Comparison of ENCODE assay signal across 21 mouse cellular contexts in genomic region chr14:48482762-48483161, GRCm38 (mm10). TPM values are rescaled to one million over a fixed set of nuclear protein-coding genes. Genes with fewer than 3 reads are reported as not detected.
DNase-seq lines count a peak whose midpoint lies in the region; ATAC-seq and TF ChIP-seq lines count a peak whose summit lies in the region.
"Had no signal": no experiment of that assay in that cellular context is flagged by ENCODE, and none has a peak within 500 bp of the region (broad histone marks: within the 10 kb centered on the region; RNA-seq: fewer than 3 reads in every experiment).

No protein-coding gene starts in this region.

- TF ChIP-seq CTCF in intestine, postnatal 0 days (IDR thresholded peaks at IDR 0.05; ENCODE audit: low read depth): no peak
- TF ChIP-seq CTCF in kidney, adult 2 months (conservative IDR thresholded peaks at IDR 0.05; ENCODE audit: insufficient read depth, insufficient read length, low read depth, low read length): no peak
- TF ChIP-seq CTCF in liver, adult 2 months (IDR thresholded peaks at IDR 0.05; ENCODE audit: low read depth, low read length): no peak

- peaks cover 19% of the 10 kb centered on the region for H3K36me3 ChIP-seq in intestine, postnatal 0 days (ENCODE audit: control insufficient read depth, insufficient read depth)
- no peaks in the 10 kb centered on the region for H3K36me3 ChIP-seq in intestine, embryonic 15.5 days
- H3K36me3 ChIP-seq in kidney, adult 2 months (ENCODE audit: control insufficient read depth, insufficient read depth, low read length): no peaks in the 10 kb centered on the region
- H3K36me3 ChIP-seq in liver, adult 2 months (ENCODE audit: control insufficient read depth, insufficient read depth, low read length): peaks cover 27% of the 10 kb centered on the region
- peaks cover 20% of the 10 kb centered on the region for H3K36me3 ChIP-seq in liver, embryonic 12.5 days

- TF ChIP-seq POLR2A in kidney, adult 2 months (IDR thresholded peaks at IDR 0.05; ENCODE audit: low read depth, low read length): no peak
- TF ChIP-seq POLR2A in liver, adult 2 months (IDR thresholded peaks at IDR 0.05; ENCODE audit: extremely low read depth, insufficient read depth, low read length): no peak

- H3K4me1 ChIP-seq in intestine, postnatal 0 days (replicated peaks; ENCODE audit: control insufficient read depth, insufficient read depth, low read length): no peaks in the 10 kb centered on the region
- H3K4me1 ChIP-seq in intestine, embryonic 15.5 days (replicated peaks): no peaks in the 10 kb centered on the region
- H3K4me1 ChIP-seq in kidney, adult 2 months (ENCODE audit: control insufficient read depth, insufficient read depth, low read length): no peaks in the 10 kb centered on the region
- no peaks in the 10 kb centered on the region for H3K4me1 ChIP-seq in liver, adult 2 months (ENCODE audit: control insufficient read depth, insufficient read depth, low read length)
- H3K4me1 ChIP-seq in liver, embryonic 12.5 days: no peaks in the 10 kb centered on the region

- ATAC-seq in intestine, postnatal 0 days: peak; percentile 51; the same call in 1 of the 2 replicates
- no peak for ATAC-seq in intestine, embryonic 15.5 days
- no peak for ATAC-seq in liver, embryonic 12.5 days
- ATAC-seq: activated CD4-positive, CD25-positive, alpha-beta regulatory T cell, adult 4 months; CD4-positive, CD25-positive, alpha-beta regulatory T cell, adult 4 months; Patski had no signal

- peak; percentile 17 for DNase-seq in kidney, adult 2 months
- no peak for DNase-seq in kidney, postnatal 25 days
- DNase-seq in liver, adult 2 months (ENCODE audit: extremely low read depth, low read depth, low spot score): peak; percentile 86
- DNase-seq: adrenal gland, adult 2 months; adrenal gland, adult 8-10 months; adrenal gland, postnatal 10 days; adrenal gland, postnatal 14 days; adrenal gland, postnatal 25 days; adrenal gland, postnatal 36 days; B cell, adult 2 months; cerebellum, adult 11 months; cerebellum, adult 11-12 months; cerebellum, adult 18-20 months had no signal

- no peaks in the 10 kb centered on the region for H3K27me3 ChIP-seq in intestine, postnatal 0 days (replicated peaks; ENCODE audit: control insufficient read depth, insufficient read depth, low read length)
- no peaks in the 10 kb centered on the region for H3K27me3 ChIP-seq in intestine, embryonic 15.5 days (replicated peaks)
- H3K27me3 ChIP-seq in kidney, adult 2 months (replicated peaks; ENCODE audit: control insufficient read depth, insufficient read depth, low read length): no peaks in the 10 kb centered on the region
- no peaks in the 10 kb centered on the region for H3K27me3 ChIP-seq in liver, adult 2 months (ENCODE audit: control insufficient read depth, insufficient read depth, low read length)
- no peaks in the 10 kb centered on the region for H3K27me3 ChIP-seq in liver, embryonic 12.5 days (replicated peaks)
- H3K27me3 ChIP-seq: CH12.LX, Patski had no signal

- H3K9me3 ChIP-seq in intestine, postnatal 0 days (ENCODE audit: control insufficient read depth): no peaks in the 10 kb centered on the region
- H3K9me3 ChIP-seq in intestine, embryonic 15.5 days: no peaks in the 10 kb centered on the region
- H3K9me3 ChIP-seq in liver, embryonic 12.5 days (replicated peaks): no peaks in the 10 kb centered on the region
- H3K9me3 ChIP-seq: G1E had no signal

- 53% methylated on average over 6 of the region's 6 CpGs for WGBS in intestine, postnatal 0 days
- WGBS in intestine, embryonic 15.5 days: 84% methylated on average over 6 of the region's 6 CpGs
- 85% methylated on average over 6 of the region's 6 CpGs for WGBS in kidney, adult 2 months
- WGBS in liver, adult 2 months: 42% methylated on average over 6 of the region's 6 CpGs
- 76% methylated on average over 6 of the region's 6 CpGs for WGBS in liver, embryonic 12.5 days (ENCODE audit: insufficient replicate concordance)

- H3K79me2 ChIP-seq in liver, adult 2 months (ENCODE audit: control insufficient read depth, insufficient read depth, low read length): no peaks in the 10 kb centered on the region

- H3K4me3 ChIP-seq in intestine, postnatal 0 days (ENCODE audit: low read depth, low read length): no peak overlapping the region
- no peak overlapping the region for H3K4me3 ChIP-seq in intestine, embryonic 15.5 days (replicated peaks)
- no peak overlapping the region for H3K4me3 ChIP-seq in kidney, adult 2 months (ENCODE audit: insufficient read depth, low read depth, low read length)
- no peak overlapping the region for H3K4me3 ChIP-seq in liver, adult 2 months (ENCODE audit: insufficient read depth, low read depth, low read length)
- no peak overlapping the region for H3K4me3 ChIP-seq in liver, embryonic 12.5 days

- H3K4me2 ChIP-seq in intestine, postnatal 0 days (replicated peaks; ENCODE audit: low read depth): no peak overlapping the region
- H3K4me2 ChIP-seq in intestine, embryonic 15.5 days (replicated peaks): no peak overlapping the region
- H3K4me2 ChIP-seq in liver, embryonic 12.5 days: no peak overlapping the region

- H3K9ac ChIP-seq in intestine, postnatal 0 days (ENCODE audit: low read depth, low read length): no peak overlapping the region
- no peak overlapping the region for H3K9ac ChIP-seq in intestine, embryonic 15.5 days
- no peak overlapping the region for H3K9ac ChIP-seq in liver, adult 2 months (ENCODE audit: low read depth, low read length)
- no peak overlapping the region for H3K9ac ChIP-seq in liver, embryonic 12.5 days

- no peak overlapping the region for H3K27ac ChIP-seq in intestine, postnatal 0 days (ENCODE audit: low read depth, low read length)
- no peak overlapping the region for H3K27ac ChIP-seq in intestine, embryonic 15.5 days
- no peak overlapping the region for H3K27ac ChIP-seq in kidney, adult 2 months (ENCODE audit: insufficient read depth, low read depth, low read length)
- H3K27ac ChIP-seq in liver, adult 2 months (replicated peaks; ENCODE audit: insufficient read depth, low read depth, low read length): no peak overlapping the region
- H3K27ac ChIP-seq in liver, embryonic 12.5 days: no peak overlapping the region

RNA-seq across cellular contexts. Expression of gene Tmem260, which starts 36.8 kb away (rescaled TPM):
- polyA plus RNA-seq in intestine, postnatal 0 days (2015; fragmentation: Nextera tagmentation; extraction: Ambion mirVana): 6.2 and 7.1 TPM in 2 replicates
- polyA plus RNA-seq in intestine, embryonic 15.5 days (2015; fragmentation: Nextera tagmentation; extraction: Ambion mirVana): 15.6 and 17.4 TPM in 2 replicates
- 13.7 and 13.9 TPM in 2 replicates for polyA plus RNA-seq in kidney, adult 2 months (2012; rRNA removed)
- 16.2 and 18.7 TPM in 2 replicates for total RNA-seq in liver, adult 2 months (2014; rRNA removed)
- 9.7 and 11.8 TPM in 2 replicates for polyA plus RNA-seq in liver, adult 2 months (2012; rRNA removed)
- 9.6 and 11.0 TPM in 2 replicates for polyA plus RNA-seq in liver, embryonic 12.5 days (2016; fragmentation: Nextera tagmentation; extraction: Ambion mirVana)

Comparison
In these comparisons a context has a peak if more than half of its experiments do, and no peak if none do; other contexts are left out.
1. DNase-seq: peak in kidney, adult 2 months (single experiment) and liver, adult 2 months (single experiment); none in kidney, postnatal 25 days (0 of 2).